Mouse (Mus musculus) adrenal gland, postnatal 14 days (tissue): ENCODE data around the gene Xxylt1. TPM values are rescaled to one million over a fixed set of nuclear protein-coding genes. Genes with fewer than 3 reads are reported as not detected.

ENCODE experiments used
- DNase-seq: peaks from one replicate; pipeline ENCODE4 v3.0.0; 2021; ENCODE audit warnings: mixed read lengths
- long read RNA-seq, 2 experiments: library from polyadenylated mRNA; stranded (forward); transcript quantifications; one replicate each; pipeline ENCODE4 v2.0.0; 2021
- total RNA-seq: library from RNA; stranded (reverse); gene quantifications from 2 replicates; pipeline ENCODE4 v1.2.3, GENCODE M21; 2021

Gene Xxylt1
- total RNA-seq = 10.7 and 11.5 TPM in 2 replicates
- long read RNA-seq, experiment 1, transcript Xxylt1-201 (4 exons, 3,470 nt) = major isoform, 22 of 25 reads
- long read RNA-seq, experiment 1, partial matches to known transcripts = 0 of 25 reads
- long read RNA-seq, experiment 1, other reads (novel, unspliced or antisense) = 3 of 25 reads
- long read RNA-seq, experiment 2, transcript Xxylt1-201 (4 exons, 3,470 nt) = major isoform, 6 of 10 reads
- long read RNA-seq, experiment 2, partial matches to known transcripts = 1 of 10 reads
- long read RNA-seq, experiment 2, other reads (novel, unspliced or antisense) = 3 of 10 reads

DNA sequence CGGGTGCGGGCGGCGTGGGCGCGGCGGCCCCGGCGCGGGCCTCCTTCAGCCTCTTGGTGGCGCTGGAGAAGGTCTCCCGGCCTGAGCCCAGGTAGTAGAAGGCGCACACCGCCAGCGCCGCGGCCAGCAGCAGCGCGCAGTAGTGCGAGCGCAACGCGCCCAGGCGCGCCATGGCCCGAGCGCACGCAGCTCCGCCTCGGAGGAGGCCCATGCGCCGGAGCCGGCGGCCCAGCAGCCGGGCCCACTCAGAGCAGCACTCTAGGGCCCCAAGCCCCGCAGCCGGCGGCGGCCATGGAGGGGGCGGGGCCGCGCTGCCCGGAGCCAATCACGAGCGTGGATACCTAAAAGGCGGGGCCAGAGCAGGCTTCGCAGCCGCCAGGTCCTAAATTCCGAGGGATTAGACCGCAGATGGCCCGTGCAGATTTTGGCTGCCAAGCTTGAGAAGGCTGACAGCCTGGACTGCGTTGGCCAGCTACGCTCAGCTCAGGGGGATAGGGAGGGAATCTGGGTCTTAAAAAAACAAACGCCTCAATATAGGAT, at the start of gene Xxylt1:
Xxylt1 (minus strand) TSS at position 308 of the 540 bp plus-strand sequence.
- DNase-seq = peak; percentile 97

GRCm38 (mm10) chr16:31128116-31128515, 46.9 kb upstream of the Xxylt1 start:
- DNase-seq = no peak

- no peak for DNase-seq
Measured at GRCm38 (mm10) chr16:31124991-31125390, 43.8 kb upstream of the Xxylt1 start.

- DNase-seq = no peak
Measured at GRCm38 (mm10) chr16:31121612-31122011, 40.4 kb upstream of the Xxylt1 start.

DNA sequence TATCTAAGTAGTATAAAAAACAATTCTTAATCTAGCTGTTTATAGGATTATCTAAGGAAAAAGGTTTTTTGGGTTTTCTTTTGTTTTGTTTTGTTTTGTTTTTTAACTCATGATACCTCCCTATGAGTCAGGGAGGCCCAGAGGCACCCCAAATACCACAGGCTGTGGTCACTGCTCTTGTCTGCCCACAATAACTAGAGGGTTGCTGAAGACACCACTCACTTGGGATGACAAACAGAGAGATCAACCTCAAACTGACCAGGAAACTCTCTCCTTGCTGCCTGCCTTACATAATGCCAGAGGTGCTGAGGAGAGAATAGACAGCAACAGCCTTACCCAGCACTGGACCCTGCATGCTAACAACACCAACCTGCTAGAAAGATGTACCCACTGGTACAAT, 32.4 kb upstream of the Xxylt1 start:
- no peak for DNase-seq

- DNase-seq = no peak
Measured at GRCm38 (mm10) chr16:31101352-31101751, 20.1 kb upstream of the Xxylt1 start.

- no peak for DNase-seq
Measured at GRCm38 (mm10) chr16:31099906-31100305, 18.7 kb upstream of the Xxylt1 start.

- no peak for DNase-seq
Measured at GRCm38 (mm10) chr16:31094036-31094435, 12.8 kb upstream of the Xxylt1 start.

GRCm38 (mm10) chr16:31093186-31093585, 12.0 kb upstream of the Xxylt1 start:
- DNase-seq = no peak

DNA sequence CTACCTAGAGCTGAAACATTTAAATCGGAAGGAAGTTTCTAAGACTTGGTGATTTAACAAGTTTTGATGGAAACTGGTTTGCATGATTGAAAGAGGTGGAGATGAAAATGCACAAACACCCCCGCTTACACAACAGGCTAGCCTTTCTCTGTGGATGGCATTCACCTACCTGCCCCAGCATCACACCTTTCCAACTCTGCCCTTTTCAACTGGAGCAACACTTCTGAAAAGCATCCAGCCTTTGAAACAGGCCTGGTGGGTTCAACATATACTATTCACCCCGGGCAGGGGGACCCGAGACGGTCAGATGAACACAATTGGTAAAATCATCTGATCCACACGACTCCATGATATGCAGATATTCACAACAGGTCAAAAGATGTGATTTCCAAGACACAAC, 659 bp upstream of the Xxylt1 start:
- no peak for DNase-seq

- DNase-seq = peak; percentile 80
Measured at GRCm38 (mm10) chr16:31080573-31081051, 620 bp downstream of the Xxylt1 start.

DNA sequence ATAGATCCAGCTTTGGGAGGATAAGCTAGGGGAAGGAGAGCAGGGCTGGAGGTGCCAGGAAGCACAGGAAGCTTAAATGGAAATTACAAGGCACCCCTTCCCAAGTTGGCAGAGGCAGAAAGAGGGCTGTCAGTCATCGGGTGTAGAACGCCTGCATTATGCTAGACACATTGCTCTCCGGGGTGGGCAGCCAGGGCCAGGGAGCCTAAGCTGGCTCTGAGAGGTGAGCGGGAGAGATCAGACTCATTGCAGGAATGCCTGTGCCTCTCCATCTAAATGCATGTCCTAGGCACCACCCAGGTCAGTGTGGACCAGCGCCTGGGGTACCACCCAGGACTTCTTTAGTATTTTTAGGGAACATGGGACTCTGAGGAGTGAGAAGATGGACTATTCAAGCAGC, 3.8 kb downstream of the Xxylt1 start:
- DNase-seq = no peak

GRCm38 (mm10) chr16:31076436-31076835, 4.8 kb downstream of the Xxylt1 start:
- DNase-seq = no peak

GRCm38 (mm10) chr16:31074324-31074908, 6.8 kb downstream of the Xxylt1 start:
- DNase-seq = no peak

DNA sequence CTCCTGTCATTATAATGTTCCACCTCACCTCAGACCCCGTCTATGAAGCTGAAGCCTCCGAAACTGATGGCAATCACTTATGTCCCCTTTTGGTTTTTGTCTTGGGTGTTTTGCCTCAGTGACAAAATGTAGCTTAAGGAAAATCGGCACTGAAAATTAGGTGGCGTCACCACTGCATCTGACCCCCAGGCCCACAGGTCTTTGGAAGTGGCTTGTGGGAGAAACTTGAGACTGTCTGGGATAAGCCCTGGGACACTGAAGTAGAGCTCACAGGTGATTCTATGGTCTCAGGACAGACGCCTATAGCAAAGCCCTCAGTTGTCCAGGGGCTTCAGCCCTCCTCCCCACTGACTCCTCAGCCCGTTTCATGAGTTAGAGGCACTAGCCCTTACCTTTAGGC, 9.5 kb downstream of the Xxylt1 start:
- DNase-seq = no peak

DNA sequence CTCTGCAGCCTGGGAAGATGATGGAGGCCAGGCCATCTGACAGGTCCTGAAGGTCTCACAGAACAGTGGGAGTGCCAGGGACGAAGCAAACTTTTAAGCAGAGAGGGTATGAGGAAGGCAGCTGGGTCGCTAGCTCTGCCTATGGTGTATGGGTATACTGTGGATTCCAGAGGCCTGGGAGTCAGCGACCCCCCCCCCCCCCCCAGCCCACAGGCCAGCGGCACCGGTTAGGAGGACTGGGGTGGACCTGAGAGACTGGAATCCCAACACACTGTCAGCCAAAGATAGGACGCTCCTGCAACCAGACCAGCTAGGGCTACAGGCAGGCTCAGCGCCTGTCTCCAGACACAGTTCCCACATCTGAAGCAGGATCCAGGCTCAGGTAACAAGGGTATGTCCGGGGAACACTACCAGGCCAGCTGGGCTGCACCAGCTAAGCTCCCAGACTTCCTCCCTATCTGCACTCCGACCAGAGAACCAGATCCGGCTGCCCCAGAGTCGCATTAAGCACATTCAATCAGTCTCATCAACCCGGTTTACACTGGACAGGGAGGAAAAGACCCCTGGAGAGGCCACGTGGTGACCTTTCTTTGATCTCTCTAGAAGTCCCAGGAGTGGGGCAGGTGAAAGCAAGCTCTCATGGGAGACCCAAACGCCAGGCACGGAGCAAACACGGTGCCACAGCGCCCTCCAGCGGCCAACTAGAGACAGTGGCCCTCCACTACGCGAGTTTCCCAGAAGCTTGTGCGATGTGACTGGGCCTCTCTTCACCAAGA, 10.7 kb downstream of the Xxylt1 start:
- DNase-seq = peak; percentile 91

GRCm38 (mm10) chr16:31069211-31070166, 11.7 kb downstream of the Xxylt1 start:
- no peak for DNase-seq

- DNase-seq = no peak
Measured at GRCm38 (mm10) chr16:31068280-31068679, 13.0 kb downstream of the Xxylt1 start.

DNA sequence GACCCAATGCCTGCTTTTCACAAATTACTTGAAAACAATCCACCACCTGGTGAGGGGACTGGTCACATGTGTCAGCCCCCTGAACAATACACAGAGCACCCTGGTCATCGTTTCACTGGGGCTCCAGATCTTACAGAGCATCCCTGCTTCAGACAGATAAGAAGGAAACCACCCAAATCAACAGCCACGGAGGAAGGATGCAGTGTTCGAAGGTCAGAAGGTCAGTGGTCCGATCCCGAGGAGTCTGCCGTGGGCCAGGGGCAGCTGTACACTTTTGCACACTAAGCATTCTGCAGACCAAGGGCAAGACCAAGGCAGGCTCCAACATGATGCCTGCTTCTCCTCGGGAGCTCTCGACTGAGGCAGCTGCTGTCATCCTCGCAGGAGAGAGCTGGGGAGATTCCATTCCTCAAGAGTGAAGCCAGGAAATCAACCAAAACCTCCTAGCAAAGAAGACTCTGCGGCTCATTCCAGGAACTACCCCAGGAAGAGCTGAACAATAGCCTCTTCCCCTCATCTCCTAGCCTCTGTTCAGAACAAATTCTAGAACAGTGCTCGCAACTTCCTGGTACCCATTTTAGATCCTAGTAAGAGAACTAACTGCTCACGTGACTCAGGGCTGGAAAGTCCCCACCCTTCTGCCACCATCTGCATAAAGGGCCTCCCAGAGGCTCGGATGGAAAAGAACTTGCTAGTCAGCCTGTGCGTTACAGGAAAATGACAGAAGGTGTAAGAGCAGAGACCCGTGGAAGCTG, 14.7 kb downstream of the Xxylt1 start:
- peak; percentile 36 for DNase-seq

DNA sequence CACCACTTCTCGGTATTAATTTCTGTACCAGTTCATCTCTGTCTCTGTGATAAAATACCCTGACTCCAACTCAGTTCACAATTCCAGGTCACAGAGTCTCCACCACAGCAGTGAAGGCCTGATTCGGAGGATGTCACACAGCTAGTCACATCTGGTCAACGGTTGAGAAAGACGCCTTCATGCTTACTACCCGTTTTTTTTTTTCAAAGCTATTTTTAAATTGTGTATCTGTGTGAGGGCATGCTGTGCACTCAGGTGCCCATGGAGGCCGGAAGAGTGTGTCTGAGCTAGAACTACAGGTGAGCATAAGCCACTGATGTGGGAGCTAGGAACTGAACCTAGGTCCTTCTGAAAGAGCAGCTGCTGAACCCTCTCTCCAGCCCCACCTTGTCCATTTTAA, 16.4 kb downstream of the Xxylt1 start:
- no peak for DNase-seq

- no peak for DNase-seq
Measured at GRCm38 (mm10) chr16:31062918-31063317, 18.3 kb downstream of the Xxylt1 start.
